Mouse (Mus musculus) left cerebral cortex, adult 11 months (tissue): Measurements from ENCODE around the gene Sec14l5.

Experiments used
- DNase-seq: peaks from one replicate; pipeline ENCODE4 v3.0.0; 2022; ENCODE audit warnings: low spot score

Sec14l5 gene

DNA sequence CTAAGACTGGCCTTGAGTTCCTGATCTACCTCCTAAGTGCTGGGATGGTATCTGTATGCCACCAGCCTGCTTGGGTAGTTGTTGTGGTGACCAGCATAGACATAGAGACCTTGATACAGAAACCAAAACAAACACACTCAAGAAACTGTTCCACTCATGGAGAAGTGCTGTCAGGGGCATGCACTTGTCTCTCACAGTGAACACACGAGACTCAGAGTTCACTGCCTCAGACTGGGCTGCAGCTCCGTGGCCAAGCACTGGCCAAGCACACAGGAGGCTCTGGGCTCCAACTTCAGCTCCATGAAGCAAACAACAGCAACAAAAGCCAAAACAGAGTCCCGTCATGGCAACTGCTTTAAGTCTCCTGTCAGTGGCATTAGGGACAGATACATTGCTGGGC, 8.1 kb downstream of the Sec14l5 start:
- DNase-seq = no peak

GRCm38 (mm10) chr16:5156495-5156894, 9.6 kb downstream of the Sec14l5 start:
- no peak for DNase-seq

GRCm38 (mm10) chr16:5157113-5157512, 10.2 kb downstream of the Sec14l5 start:
- DNase-seq = no peak

DNA sequence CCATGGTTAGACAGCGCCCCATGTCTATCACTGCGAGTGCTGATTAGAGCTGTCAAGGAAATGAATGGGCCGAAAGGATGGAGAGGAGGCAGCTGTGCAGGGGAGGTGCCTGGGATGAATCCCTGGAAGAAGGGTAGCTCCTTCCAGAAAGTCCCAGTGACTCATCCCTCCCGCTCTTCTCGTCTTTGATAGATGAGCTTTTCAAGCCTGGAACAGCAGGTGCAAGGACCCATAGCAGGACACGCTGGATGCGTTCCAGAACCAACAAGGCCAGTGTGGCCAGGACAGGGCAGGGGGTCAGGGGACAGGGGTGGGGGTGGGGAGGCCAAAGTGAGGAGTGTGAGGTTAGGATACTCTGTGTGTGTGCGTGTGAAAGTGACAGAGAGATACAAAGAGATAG, 12.3 kb downstream of the Sec14l5 start:
- DNase-seq = no peak

GRCm38 (mm10) chr16:5164327-5164726, 17.4 kb downstream of the Sec14l5 start:
- no peak for DNase-seq

DNA sequence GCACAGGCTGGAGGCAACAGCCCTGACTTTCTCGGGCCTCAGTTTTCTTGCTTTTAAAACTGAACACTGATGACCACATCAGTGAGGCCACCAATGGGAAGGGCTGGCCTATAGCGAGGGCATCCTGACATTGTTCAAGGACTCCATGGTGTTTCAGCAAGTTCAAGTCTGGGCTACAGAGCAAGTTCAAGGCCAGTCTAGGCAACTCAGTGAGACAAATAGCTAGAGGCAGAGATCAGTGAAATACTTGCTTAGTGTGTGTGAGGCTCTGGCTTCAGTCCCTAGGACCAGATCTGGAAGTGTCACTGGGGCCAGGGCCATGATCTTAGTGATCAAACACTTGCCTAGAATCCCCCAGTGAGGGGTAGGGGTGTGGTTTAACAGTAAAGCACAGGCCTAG, 21.1 kb downstream of the Sec14l5 start:
- DNase-seq = no peak

DNA sequence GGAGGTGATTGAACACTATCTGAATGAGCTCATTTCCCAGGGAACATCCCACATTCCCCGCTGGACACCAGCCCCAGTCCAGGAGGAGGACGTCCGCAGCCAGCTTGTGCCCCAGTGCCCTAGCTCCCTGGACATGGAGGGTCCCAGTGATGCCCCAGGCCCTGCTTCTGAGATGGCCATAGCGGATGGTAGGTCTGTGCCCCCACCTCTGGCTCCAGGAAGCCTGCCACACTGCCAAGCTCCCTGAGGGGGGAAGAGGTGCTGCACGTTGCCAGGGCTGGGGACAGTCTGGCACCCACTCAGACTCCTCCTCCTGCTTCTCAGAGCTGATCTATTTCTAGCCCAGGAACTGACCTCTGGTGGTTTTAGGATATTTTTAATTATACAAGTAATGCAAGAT, 21.9 kb downstream of the Sec14l5 start:
- DNase-seq = no peak

DNA sequence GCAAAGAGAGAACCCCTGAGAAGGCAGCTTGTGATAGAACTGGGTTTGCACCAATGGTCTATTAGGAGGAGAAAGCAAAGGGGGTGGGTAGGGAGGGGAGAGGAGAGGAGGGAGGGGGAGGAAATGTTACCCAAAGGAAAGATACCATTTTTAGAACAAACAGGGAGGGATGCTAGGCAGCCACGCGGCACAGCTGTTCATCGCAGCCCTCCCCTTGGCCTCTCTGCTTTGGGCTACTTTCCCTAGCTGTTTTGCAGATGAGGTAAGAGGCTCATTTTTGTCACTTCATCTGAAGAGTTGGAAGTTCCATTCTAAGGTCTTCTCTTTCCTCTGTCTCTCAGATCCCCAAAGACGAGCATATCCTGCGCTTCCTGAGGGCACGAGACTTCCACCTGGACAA, 25.7 kb downstream of the Sec14l5 start:
- no peak for DNase-seq

DNA sequence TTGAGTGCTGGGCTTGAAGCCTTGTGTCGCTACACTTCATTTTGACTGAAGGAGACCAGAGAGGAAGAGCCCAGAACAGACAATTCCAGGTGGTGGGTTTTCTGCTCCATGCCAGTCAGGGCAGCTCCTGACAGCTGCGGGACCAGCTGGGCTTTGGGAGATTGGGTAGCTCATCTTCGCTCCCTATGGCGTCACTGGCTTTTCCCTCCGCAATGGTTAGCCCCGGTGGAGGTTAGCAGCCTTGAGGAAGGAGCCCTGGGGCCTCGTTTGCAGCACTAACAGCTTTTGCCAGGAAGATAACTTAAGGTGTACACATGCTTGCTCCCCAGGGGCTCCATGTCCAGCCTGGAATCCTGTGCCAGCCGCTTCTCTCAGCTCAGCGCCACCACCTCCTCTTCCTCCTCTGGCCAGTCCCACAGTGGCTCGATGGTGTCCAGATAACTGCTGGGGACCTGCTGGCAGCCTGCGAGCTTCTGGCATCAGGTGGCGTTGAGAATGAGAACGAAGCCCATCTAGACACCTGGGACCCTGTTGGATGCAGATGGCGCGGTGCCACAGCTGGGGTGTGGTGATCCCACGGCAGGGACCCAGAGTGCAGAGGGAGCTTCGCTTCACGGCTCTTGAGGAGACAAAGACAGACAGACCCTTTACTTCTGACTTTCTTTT, 36.5 kb downstream of the Sec14l5 start:
- no peak for DNase-seq

- DNase-seq = no peak
Observed at GRCm38 (mm10) chr16:5184101-5184500, 37.2 kb downstream of the Sec14l5 start.

DNA sequence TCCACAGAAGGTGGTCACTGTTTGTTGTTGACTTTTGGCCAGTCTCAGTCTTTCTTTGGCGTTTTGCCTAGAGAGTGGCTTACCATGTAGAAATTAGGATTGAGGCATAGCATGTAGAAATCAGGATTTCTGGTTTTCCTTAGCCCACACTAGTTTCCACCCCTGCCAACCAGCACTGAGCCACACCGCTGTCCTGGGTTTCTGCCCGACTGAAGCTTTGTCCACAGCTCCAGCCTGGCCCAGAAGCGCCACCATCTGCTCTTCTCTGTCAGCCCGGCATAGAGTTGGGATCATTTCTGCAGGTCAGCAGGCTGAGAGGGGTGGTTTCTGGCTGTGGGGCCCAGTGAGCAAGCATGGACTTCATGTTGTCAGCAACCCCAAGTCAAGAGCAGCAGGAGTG, 38.0 kb downstream of the Sec14l5 start:
- DNase-seq = no peak

GRCm38 (mm10) chr16:5185691-5186090, 38.8 kb downstream of the Sec14l5 start:
- no peak for DNase-seq

GRCm38 (mm10) chr16:5186234-5186633, 39.3 kb downstream of the Sec14l5 start:
- peak; percentile 45 for DNase-seq

DNA sequence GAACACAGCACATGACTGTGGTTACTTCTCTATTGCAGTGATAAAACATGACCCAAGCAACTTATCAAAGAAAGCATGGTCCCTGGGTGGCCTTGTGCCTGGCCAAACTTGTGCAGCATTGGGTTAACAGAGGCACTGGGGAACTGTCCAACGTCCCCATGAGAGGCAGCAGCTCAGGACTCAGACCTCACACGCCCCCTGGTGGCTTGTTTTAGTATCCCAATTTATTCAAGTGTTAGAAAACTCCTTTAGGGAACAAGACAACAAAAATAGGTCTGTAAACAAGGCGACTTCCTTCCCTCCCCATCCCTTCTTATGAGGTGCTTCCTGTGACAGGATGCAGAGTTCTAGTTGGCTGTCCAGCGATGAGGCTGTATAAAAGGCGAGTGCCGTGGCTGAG, 48.2 kb downstream of the Sec14l5 start:
- DNase-seq = peak; percentile 29

DNA sequence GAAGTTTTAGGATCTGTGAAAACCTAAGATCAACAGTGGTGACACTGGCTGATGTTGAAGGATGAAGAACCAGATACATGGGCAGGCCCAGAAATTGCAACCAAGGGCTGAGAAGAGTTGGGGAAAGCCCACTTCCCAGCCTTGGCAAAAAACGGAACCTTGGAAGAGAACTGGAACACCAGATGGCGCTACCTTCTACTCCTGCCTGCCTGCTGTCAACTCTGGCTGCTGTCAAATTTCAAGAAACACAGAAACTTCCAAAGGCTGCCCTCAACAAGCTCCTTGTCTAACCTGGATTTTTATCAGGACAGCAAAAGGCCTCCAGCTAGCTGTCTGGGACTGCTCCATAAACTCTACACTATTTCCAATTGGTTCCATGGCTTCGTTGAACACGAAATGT, 55.8 kb downstream of the Sec14l5 start:
- DNase-seq = no peak

DNA sequence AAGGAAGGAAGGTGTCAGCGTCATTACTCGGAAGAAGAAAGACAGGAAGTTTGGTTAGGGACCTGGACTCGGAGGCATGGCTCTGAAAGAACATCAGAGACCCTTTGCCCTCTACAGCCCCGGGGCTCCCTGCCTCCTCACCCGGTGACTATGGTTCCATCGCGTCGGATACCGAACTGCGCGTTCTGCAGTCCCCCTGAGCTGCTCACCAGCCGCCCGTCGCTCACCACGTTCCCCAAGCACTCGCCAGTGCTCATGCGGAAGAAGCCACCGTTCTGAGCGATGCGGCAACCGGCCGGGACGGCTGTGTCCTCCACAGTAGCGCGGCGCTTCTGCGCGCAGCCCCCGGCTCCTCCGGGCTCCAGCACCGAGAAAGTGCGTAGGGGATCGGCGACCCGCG, 56.3 kb downstream of the Sec14l5 start:
- DNase-seq = no peak

- DNase-seq = peak; percentile 77
Observed at GRCm38 (mm10) chr16:5203668-5204433, 56.9 kb downstream of the Sec14l5 start, which contains the start of gene Nagpa. TSS of gene Nagpa (minus strand) at chr16:5204012.

DNA sequence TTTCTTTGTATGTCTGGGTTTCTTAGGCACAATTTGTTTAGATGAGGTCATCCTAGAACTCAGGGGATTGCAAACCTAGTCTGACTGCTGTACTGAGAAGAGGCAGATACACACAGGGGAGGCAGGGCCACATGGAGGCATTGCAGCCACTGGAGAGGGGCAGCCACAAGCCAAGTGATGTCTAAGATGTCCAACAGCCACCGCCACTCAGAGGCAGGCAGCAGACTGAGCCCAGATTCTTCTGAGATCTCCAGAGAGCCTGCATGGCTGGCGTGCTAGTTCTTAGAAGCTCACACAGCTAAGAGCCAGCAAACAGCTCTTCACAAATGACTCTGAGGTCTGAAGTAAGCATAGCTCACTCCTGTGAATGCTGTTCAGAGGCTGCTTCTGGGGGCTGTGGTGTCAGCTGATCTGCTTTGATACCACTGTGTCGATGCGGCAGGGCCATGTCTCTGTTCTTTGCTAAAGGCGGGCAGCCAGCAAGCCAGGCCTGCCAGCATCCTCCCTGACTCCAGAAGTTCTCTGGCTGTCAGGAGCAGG, 58.6 kb downstream of the Sec14l5 start:
- DNase-seq = no peak

GRCm38 (mm10) chr16:5206051-5206450, 59.1 kb downstream of the Sec14l5 start:
- no peak for DNase-seq

- DNase-seq = no peak
Observed at GRCm38 (mm10) chr16:5210365-5210764, 63.5 kb downstream of the Sec14l5 start.

GRCm38 (mm10) chr16:5212150-5212549, 65.2 kb downstream of the Sec14l5 start:
- DNase-seq = no peak

- DNase-seq = no peak
Observed at GRCm38 (mm10) chr16:5214126-5214525, 67.2 kb downstream of the Sec14l5 start.

- no peak for DNase-seq
Observed at GRCm38 (mm10) chr16:5216686-5217085, 69.8 kb downstream of the Sec14l5 start.
